10 mouse cellular contexts compared by ENCODE assay signal in the genomic region with DNA sequence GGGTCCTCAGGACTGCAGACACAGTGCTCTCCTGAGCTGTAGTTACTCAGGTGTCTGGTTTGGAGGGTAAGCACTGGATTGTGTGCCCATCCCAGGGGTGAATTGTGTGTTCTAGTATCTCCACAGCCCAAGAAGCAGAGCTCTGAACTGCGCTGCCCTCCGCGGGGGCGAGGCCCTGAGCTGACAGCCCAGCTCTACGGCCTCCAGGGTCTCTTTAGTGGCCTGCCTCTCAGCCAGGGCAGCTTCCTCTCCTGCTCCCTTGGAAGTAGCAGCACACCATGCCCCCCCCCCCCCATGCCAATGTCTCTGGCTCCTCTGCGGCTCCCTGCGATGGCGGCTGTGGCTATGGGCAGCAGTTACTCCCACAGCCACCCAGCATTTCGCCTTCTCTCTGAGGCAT.
DNase-seq lines count a peak whose midpoint lies in the region; ATAC-seq and TF ChIP-seq lines count a peak whose summit lies in the region.
"Had no signal": no experiment of that assay in that cellular context is flagged by ENCODE, and none has a peak within 500 bp of the region (broad histone marks: within the 10 kb centered on the region; RNA-seq: fewer than 3 reads in every experiment).

No protein-coding gene starts in this region.

- ATAC-seq in heart, embryonic 16.5 days (replicated peaks; ENCODE audit: extremely low read depth, insufficient read depth, low FRiP score), result no peak
- ATAC-seq in midbrain, embryonic 13.5 days, result no peak
- ATAC-seq in midbrain, embryonic 11.5 days (ENCODE audit: low FRiP score), result no peak
- ATAC-seq in intestine, postnatal 0 days, result no peak
- no peak for ATAC-seq in frontal cortex, adult (ENCODE audit: low TSS enrichment)

- H3K4me2 ChIP-seq in heart, embryonic 16.5 days (ENCODE audit: low read depth, low read length), result no peak overlapping the region
- no peak overlapping the region for H3K4me2 ChIP-seq in midbrain, embryonic 13.5 days (replicated peaks)
- no peak overlapping the region for H3K4me2 ChIP-seq in midbrain, embryonic 11.5 days
- H3K4me2 ChIP-seq in intestine, postnatal 0 days (replicated peaks; ENCODE audit: low read depth), result no peak overlapping the region

- 73% methylated on average over 9 of the region's 9 CpGs for WGBS in heart, embryonic 16.5 days
- WGBS in midbrain, embryonic 13.5 days, result 89% methylated on average over 9 of the region's 9 CpGs
- WGBS in midbrain, embryonic 11.5 days, result 86% methylated on average over 9 of the region's 9 CpGs
- WGBS in intestine, postnatal 0 days, result 60% methylated on average over 9 of the region's 9 CpGs

- no peak for TF ChIP-seq CTCF in intestine, postnatal 0 days (IDR thresholded peaks at IDR 0.05; ENCODE audit: low read depth)

- H3K4me1 ChIP-seq in heart, embryonic 16.5 days (ENCODE audit: control insufficient read depth, insufficient read depth, low read length), result peaks cover 47% of the 10 kb centered on the region
- peaks cover 36% of the 10 kb centered on the region for H3K4me1 ChIP-seq in midbrain, embryonic 13.5 days (replicated peaks)
- no peaks in the 10 kb centered on the region; the same call in 1 of the 2 replicates for H3K4me1 ChIP-seq in midbrain, embryonic 11.5 days (ENCODE audit: control insufficient read depth, insufficient read depth, low read length)
- H3K4me1 ChIP-seq in intestine, postnatal 0 days (replicated peaks; ENCODE audit: control insufficient read depth, insufficient read depth, low read length), result 0 out of 2 replicates have a peak, but pooled peaks cover 9% of the 10 kb centered on the region

- no peaks in the 10 kb centered on the region for H3K27me3 ChIP-seq in heart, embryonic 16.5 days (ENCODE audit: control insufficient read depth, insufficient read depth, low read length)
- H3K27me3 ChIP-seq in midbrain, embryonic 13.5 days, result no peaks in the 10 kb centered on the region
- H3K27me3 ChIP-seq in midbrain, embryonic 11.5 days (ENCODE audit: control insufficient read depth, insufficient read depth, low read length), result no peaks in the 10 kb centered on the region
- H3K27me3 ChIP-seq in intestine, postnatal 0 days (replicated peaks; ENCODE audit: control insufficient read depth, insufficient read depth, low read length), result no peaks in the 10 kb centered on the region

- H3K9me3 ChIP-seq in heart, embryonic 16.5 days (replicated peaks; ENCODE audit: control insufficient read depth, low read length), result no peaks in the 10 kb centered on the region
- no peaks in the 10 kb centered on the region for H3K9me3 ChIP-seq in midbrain, embryonic 13.5 days
- no peaks in the 10 kb centered on the region for H3K9me3 ChIP-seq in midbrain, embryonic 11.5 days (ENCODE audit: control insufficient read depth, low read length)
- no peaks in the 10 kb centered on the region for H3K9me3 ChIP-seq in intestine, postnatal 0 days (ENCODE audit: control insufficient read depth)

- peaks cover 4% of the 10 kb centered on the region for H3K36me3 ChIP-seq in heart, embryonic 16.5 days (ENCODE audit: control insufficient read depth, insufficient read depth)
- H3K36me3 ChIP-seq in midbrain, embryonic 13.5 days, result peaks cover 26% of the 10 kb centered on the region
- H3K36me3 ChIP-seq in midbrain, embryonic 11.5 days (ENCODE audit: control insufficient read depth, insufficient read depth, low read length), result peaks cover 4% of the 10 kb centered on the region; the same call in 1 of the 2 replicates
- peaks cover 37% of the 10 kb centered on the region for H3K36me3 ChIP-seq in intestine, postnatal 0 days (ENCODE audit: control insufficient read depth, insufficient read depth)

- no peak overlapping the region for H3K4me3 ChIP-seq in heart, embryonic 16.5 days (ENCODE audit: low read length)
- no peak overlapping the region for H3K4me3 ChIP-seq in midbrain, embryonic 13.5 days (replicated peaks)
- H3K4me3 ChIP-seq in midbrain, embryonic 11.5 days (ENCODE audit: low read depth, low read length), result no peak overlapping the region
- H3K4me3 ChIP-seq in intestine, postnatal 0 days (ENCODE audit: low read depth, low read length), result no peak overlapping the region

- peak overlapping the region; percentile 47 for H3K27ac ChIP-seq in heart, embryonic 16.5 days (ENCODE audit: low read length)
- no peak overlapping the region for H3K27ac ChIP-seq in midbrain, embryonic 13.5 days
- H3K27ac ChIP-seq in midbrain, embryonic 11.5 days (ENCODE audit: low read depth, low read length), result no peak overlapping the region
- H3K27ac ChIP-seq in intestine, postnatal 0 days (ENCODE audit: low read depth, low read length), result peak overlapping the region; percentile 35; the same call in 1 of the 2 replicates

- no peak for DNase-seq in heart, adult 9 months (ENCODE audit: low spot score in 2 of 2)
- DNase-seq in midbrain, embryonic 11.5 days (ENCODE audit: low spot score, missing footprints), result no peak
- no peak for DNase-seq in left cerebral cortex, adult 11 months (ENCODE audit: low spot score)
- DNase-seq in B cell, adult 2 months, result no peak
- DNase-seq: cerebellum, adult 2 months; left cerebral cortex, postnatal 4 days had no signal

- peak overlapping the region; percentile 39 for H3K9ac ChIP-seq in heart, embryonic 16.5 days (ENCODE audit: low read length)
- 0 out of 2 replicates have a peak overlapping the region, but pooled peaks have one; percentile 37 for H3K9ac ChIP-seq in midbrain, embryonic 13.5 days (replicated peaks)
- H3K9ac ChIP-seq in midbrain, embryonic 11.5 days (ENCODE audit: low read length), result no peak overlapping the region
- H3K9ac ChIP-seq in intestine, postnatal 0 days (ENCODE audit: low read depth, low read length), result no peak overlapping the region; the same call in 1 of the 2 replicates

Comparison
In these comparisons a context has a peak if more than half of its experiments do, and no peak if none do; other contexts are left out.
1. H3K9ac ChIP-seq: peak in heart, embryonic 16.5 days (single experiment) and midbrain, embryonic 13.5 days (single experiment); none in midbrain, embryonic 11.5 days (single experiment) and intestine, postnatal 0 days (single experiment).
2. H3K27ac ChIP-seq: peak in heart, embryonic 16.5 days (single experiment) and intestine, postnatal 0 days (single experiment); none in midbrain, embryonic 13.5 days (single experiment) and midbrain, embryonic 11.5 days (single experiment).